Mouse (Mus musculus): ENCODE results near the gene Mogs. TPM values are rescaled to one million over a fixed set of nuclear protein-coding genes. Genes with fewer than 3 reads are reported as not detected.
A peak's percentile ranks its signal among the peaks of the same experiment; 100 is the strongest.

Gene Mogs
- polyA plus RNA-seq, 1 experiment from 2014 or later, result 24.4 TPM

DNA sequence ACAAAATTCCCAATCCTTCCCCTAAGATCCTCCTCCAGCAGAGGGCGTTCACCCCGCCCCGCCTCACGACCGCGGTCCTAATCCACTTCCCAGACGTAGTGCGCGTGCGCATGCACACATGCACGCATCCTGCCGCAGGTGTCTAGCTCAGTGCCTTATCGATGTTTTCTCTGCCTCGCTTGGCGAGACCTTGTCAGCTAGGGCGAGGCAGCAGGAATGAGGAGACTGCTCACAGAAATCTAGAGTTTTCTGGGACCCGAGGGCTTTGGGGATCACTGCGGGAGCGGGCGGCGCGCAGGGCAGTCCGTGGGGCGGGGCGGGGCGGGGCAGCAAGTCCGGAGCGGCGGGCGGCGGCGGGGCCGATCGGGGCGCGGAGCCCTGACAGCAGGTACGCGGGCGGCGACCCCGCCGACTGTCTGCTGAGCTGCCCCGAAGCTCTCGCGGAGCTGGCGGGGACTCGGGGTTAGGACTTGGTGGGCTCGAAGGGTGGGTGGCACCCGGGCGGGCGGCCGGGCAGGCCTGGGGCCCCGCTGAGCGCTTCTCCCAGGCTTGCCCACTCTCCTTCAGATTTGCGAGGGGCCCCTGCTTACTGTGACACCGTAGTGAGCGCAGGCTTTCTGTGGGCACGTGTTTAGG is 50.4 kb downstream of the Mogs start, which contains the start of gene Dctn1:
Gene Dctn1, plus strand, starts transcription at position 314 of the 636 bp plus-strand sequence.
- Histone ChIP-seq H3K4me2 (replicated peaks; ENCODE audit: low read depth, low read length) (peak within 1 kb of the TSS; percentile 74), H3K9ac (replicated peaks; ENCODE audit: low read depth, low read length) (peak within 1 kb of the TSS; percentile 71), H3K27me3 (ENCODE audit: control insufficient read depth, insufficient read depth, low read length) (peaks cover 9% of the 10 kb centered on the region), H3K4me1 (ENCODE audit: control insufficient read depth, insufficient read depth, low read length) (peaks cover 18% of the 10 kb centered on the region; the same call in 1 of the 2 replicates), H3K9me3 (ENCODE audit: control insufficient read depth, low read depth, low read length) (no peaks in the 10 kb centered on the region), H3K27ac (ENCODE audit: low read length) (peak within 1 kb of the TSS; percentile 75), H3K4me3 (ENCODE audit: low read depth, low read length) (peak within 1 kb of the TSS; percentile 70), H3K36me3 (ENCODE audit: control insufficient read depth, insufficient read depth, low read length) (no peaks in the 10 kb centered on the region; the same call in 1 of the 2 replicates)
- WGBS, result under 1% methylated on average over 51 of the region's 58 CpGs
- ATAC-seq (ENCODE audit: insufficient number of reproducible peaks, insufficient read depth, low FRiP score, low read depth), result peak; percentile 85

DNA sequence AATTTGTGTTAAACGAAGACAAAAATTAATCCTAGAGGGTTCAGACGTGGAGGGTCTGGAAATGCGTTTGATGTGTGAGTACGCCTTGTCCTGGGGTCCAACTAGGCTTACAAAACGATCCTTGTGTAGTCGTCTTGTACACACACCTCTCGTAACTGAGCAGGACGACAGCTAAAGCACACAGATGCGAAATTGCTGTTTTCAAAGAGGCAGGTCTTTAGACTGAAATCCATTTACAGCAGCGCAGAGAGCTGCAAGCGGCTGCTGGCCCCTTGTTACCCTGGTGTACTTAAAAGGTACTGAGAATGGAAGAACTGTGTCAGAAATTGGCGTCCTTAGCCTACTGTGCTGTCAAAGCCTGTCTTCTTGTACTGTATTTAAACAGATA is 50.9 kb downstream of the Mogs start:
- Histone ChIP-seq H3K27me3 (ENCODE audit: control insufficient read depth, insufficient read depth, low read length) (peaks cover 6% of the 10 kb centered on the region; the same call in 1 of the 2 replicates), H3K36me3 (ENCODE audit: control insufficient read depth, insufficient read depth, low read length) (no peaks in the 10 kb centered on the region; the same call in 1 of the 2 replicates), H3K4me2 (replicated peaks; ENCODE audit: low read depth, low read length) (peak overlapping the region; percentile 74), H3K9me3 (ENCODE audit: control insufficient read depth, low read depth, low read length) (no peaks in the 10 kb centered on the region), H3K9ac (replicated peaks; ENCODE audit: low read depth, low read length) (peak overlapping the region; percentile 71), H3K4me1 (ENCODE audit: control insufficient read depth, insufficient read depth, low read length) (peaks cover 18% of the 10 kb centered on the region; the same call in 1 of the 2 replicates), H3K27ac (ENCODE audit: low read length) (no peak overlapping the region; the same call in 1 of the 2 replicates), H3K4me3 (ENCODE audit: low read depth, low read length) (peak overlapping the region; percentile 70)
- under 1% methylated on average over 12 of the region's 12 CpGs for WGBS
- no peak for ATAC-seq (ENCODE audit: insufficient number of reproducible peaks, insufficient read depth, low FRiP score, low read depth)

MicroRNAs within 50 kb of the gene (microRNA counts, 519-probe panel; counts per million panel counts)
- not detected for microRNA mmu-miR-3470a+mmu-miR-3470b

Small RNAs within 50 kb of the gene (microRNA-seq; reads per million reads assigned to microRNA genes)
- gene Mir3470a, result not detected

Other genes with a start within 250 kb of the Mogs start
- gene Sema4f, start 175.7 kb upstream of the Mogs start, polyA plus RNA-seq (2014; fragmentation: Nextera tagmentation; extraction: Ambion mirVana), result 1.8 and 1.9 TPM in 2 replicates
- 0.35 and 0.87 TPM in 2 replicates for gene M1ap, start 168.6 kb upstream of the Mogs start, polyA plus RNA-seq (2014; fragmentation: Nextera tagmentation; extraction: Ambion mirVana)
- gene Dok1, start 82.0 kb upstream of the Mogs start, polyA plus RNA-seq (2014; fragmentation: Nextera tagmentation; extraction: Ambion mirVana), result 8.5 and 9.7 TPM in 2 replicates
- 15.6 and 16.2 TPM in 2 replicates for gene Loxl3, start 81.3 kb upstream of the Mogs start, polyA plus RNA-seq (2014; fragmentation: Nextera tagmentation; extraction: Ambion mirVana)
- 135 and 154 TPM in 2 replicates for gene Aup1, start 61.0 kb upstream of the Mogs start, polyA plus RNA-seq (2014; fragmentation: Nextera tagmentation; extraction: Ambion mirVana)
- gene Htra2, start 60.2 kb upstream of the Mogs start, polyA plus RNA-seq (2014; fragmentation: Nextera tagmentation; extraction: Ambion mirVana), result 40.3 and 41.0 TPM in 2 replicates
- gene Dqx1, start 57.7 kb upstream of the Mogs start, polyA plus RNA-seq (2014; fragmentation: Nextera tagmentation; extraction: Ambion mirVana), result 4.2 and 4.5 TPM in 2 replicates
- 8.4 and 9.2 TPM in 2 replicates for gene Tlx2, start 45.2 kb upstream of the Mogs start, polyA plus RNA-seq (2014; fragmentation: Nextera tagmentation; extraction: Ambion mirVana)
- gene Pcgf1, start 37.6 kb upstream of the Mogs start, polyA plus RNA-seq (2014; fragmentation: Nextera tagmentation; extraction: Ambion mirVana), result 33.0 and 38.8 TPM in 2 replicates
- gene Lbx2, start 29.1 kb upstream of the Mogs start, polyA plus RNA-seq (2014; fragmentation: Nextera tagmentation; extraction: Ambion mirVana), result 1.2 and 1.8 TPM in 2 replicates
- gene Ccdc142, start 13.9 kb upstream of the Mogs start, polyA plus RNA-seq (2014; fragmentation: Nextera tagmentation; extraction: Ambion mirVana), result 2.0 and 3.5 TPM in 2 replicates
- gene Gm42688, start 13.9 kb upstream of the Mogs start, polyA plus RNA-seq (2014; fragmentation: Nextera tagmentation; extraction: Ambion mirVana), result 1.7 and 2.0 TPM in 2 replicates
- gene Mrpl53, start 6.5 kb upstream of the Mogs start, polyA plus RNA-seq (2014; fragmentation: Nextera tagmentation; extraction: Ambion mirVana), result 114 and 129 TPM in 2 replicates
- 91.3 and 99.6 TPM in 2 replicates for gene Wbp1, start 6.1 kb downstream of the Mogs start, polyA plus RNA-seq (2014; fragmentation: Nextera tagmentation; extraction: Ambion mirVana)
- gene Ino80b, start 9.9 kb downstream of the Mogs start, polyA plus RNA-seq (2014; fragmentation: Nextera tagmentation; extraction: Ambion mirVana), result 13.6 and 16.5 TPM in 2 replicates
- 18.8 and 19.2 TPM in 2 replicates for gene Rtkn, start 20.0 kb downstream of the Mogs start, polyA plus RNA-seq (2014; fragmentation: Nextera tagmentation; extraction: Ambion mirVana)
- 5.3 and 5.8 TPM in 2 replicates for gene Wdr54, start 40.9 kb downstream of the Mogs start, polyA plus RNA-seq (2014; fragmentation: Nextera tagmentation; extraction: Ambion mirVana)
- 0.77 and 1.2 TPM in 2 replicates for gene 1700003E16Rik, start 40.9 kb downstream of the Mogs start, polyA plus RNA-seq (2014; fragmentation: Nextera tagmentation; extraction: Ambion mirVana)
- gene Dctn1, start 50.4 kb downstream of the Mogs start, polyA plus RNA-seq (2014; fragmentation: Nextera tagmentation; extraction: Ambion mirVana), result 70.4 and 73.9 TPM in 2 replicates
- 0.34 and 0.38 TPM in 2 replicates for gene Slc4a5, start 104.3 kb downstream of the Mogs start, polyA plus RNA-seq (2014; fragmentation: Nextera tagmentation; extraction: Ambion mirVana)
- gene Mthfd2, start 210.4 kb downstream of the Mogs start, polyA plus RNA-seq (2014; fragmentation: Nextera tagmentation; extraction: Ambion mirVana), result 32.4 and 34.3 TPM in 2 replicates
- 78.5 and 81.2 TPM in 2 replicates for gene Mob1a, start 210.5 kb downstream of the Mogs start, polyA plus RNA-seq (2014; fragmentation: Nextera tagmentation; extraction: Ambion mirVana)
- 118 and 123 TPM in 2 replicates for gene Bola3, start 233.7 kb downstream of the Mogs start, polyA plus RNA-seq (2014; fragmentation: Nextera tagmentation; extraction: Ambion mirVana)

Data from stomach, embryonic 14.5 days (tissue).